Mouse (Mus musculus) E14TG2a.4 (cell line): ENCODE results near the gene Olfm3.

ENCODE experiments used
- CTCF ChIP-seq: conservative IDR thresholded peaks from 2 replicates; pipeline ENCODE4 v1.5.1; 2014; ENCODE audit warnings: low read length
- POU5F1 ChIP-seq: IDR thresholded peaks from 2 replicates; pipeline ENCODE4 v1.6.1; 2014; ENCODE audit warnings: low read length, borderline replicate concordance

- TF ChIP-seq CTCF (no peak), POU5F1 (no peak)
Observed at GRCm38 (mm10) chr3:114930796-114931195, 26.9 kb downstream of the Olfm3 start.
